Mouse (Mus musculus) liver, adult 2 months (tissue): Measurements from ENCODE around the gene Slc35b2.

ENCODE experiments used
- CTCF ChIP-seq: fragments of 200-500 bp; IDR thresholded peaks from 2 replicates; pipeline ENCODE4 v1.5.1; 2011; ENCODE audit warnings: low read depth, low read length, control low read depth
- POLR2A ChIP-seq: fragments of 200-500 bp; IDR thresholded peaks from 2 replicates; pipeline ENCODE4 v1.6.1; 2011; ENCODE audit warnings: low read length, control low read depth; ENCODE audit not compliant: insufficient read depth; ENCODE audit errors: extremely low read depth

- no peak for TF ChIP-seq POLR2A
- TF ChIP-seq CTCF: no peak
Observed at GRCm38 (mm10) chr17:45526571-45526970, 37.1 kb upstream of the Slc35b2 start.
